Mouse (Mus musculus) liver, embryonic 11.5 days (tissue): ENCODE measurements around the gene Map1lc3b. TPM values are rescaled to one million over a fixed set of nuclear protein-coding genes. Genes with fewer than 3 reads are reported as not detected.

Source experiments
- ATAC-seq: fragments of 200-750 bp; cut with Nextera tagmentation; replicated peaks from 2 replicates; pipeline ENCODE4 v1.8.0; 2017; ENCODE audit warnings: moderate number of reproducible peaks, mild to moderate bottlenecking, moderate TSS enrichment, moderate library complexity; ENCODE audit not compliant: low FRiP score
- DNase-seq: peaks from one replicate; pipeline ENCODE4 v3.0.0-alpha.2; 2017; ENCODE audit warnings: low spot score
- H3K27ac ChIP-seq: fragments of 300-500 bp; sonication (generic); 2 replicates; pipeline ENCODE4 v1.5.1; 2014; ENCODE audit warnings: mild to moderate bottlenecking, low read depth, low read length, control low read depth
- H3K27me3 ChIP-seq: fragments of 300-500 bp; sonication (generic); replicated peaks from 2 replicates; pipeline ENCODE4 v1.6.1; 2014; ENCODE audit warnings: low read length, mixed read lengths; ENCODE audit not compliant: control insufficient read depth, insufficient read depth
- H3K36me3 ChIP-seq: fragments of 300-500 bp; sonication (generic); 2 replicates; pipeline ENCODE4 v1.6.1; 2014; ENCODE audit warnings: mild to moderate bottlenecking, low read length, moderate library complexity, mixed read lengths; ENCODE audit not compliant: control insufficient read depth, insufficient read depth
- H3K4me1 ChIP-seq: fragments of 300-500 bp; sonication (generic); replicated peaks from 2 replicates; pipeline ENCODE4 v1.6.1; 2014; ENCODE audit warnings: low read length, mixed read lengths; ENCODE audit not compliant: control insufficient read depth, insufficient read depth
- H3K4me2 ChIP-seq: fragments of 300-500 bp; sonication (generic); 2 replicates; pipeline ENCODE4 v1.6.1; 2014; ENCODE audit warnings: mild to moderate bottlenecking, control low read depth, moderate library complexity
- H3K4me3 ChIP-seq: fragments of 300-500 bp; sonication (generic); 2 replicates; pipeline ENCODE4 v1.5.1; 2014; ENCODE audit warnings: low read depth, low read length, control low read depth
- H3K9ac ChIP-seq: fragments of 300-500 bp; sonication (generic); 2 replicates; pipeline ENCODE4 v1.6.1; 2014; ENCODE audit warnings: low read depth, low read length, control low read depth
- H3K9me3 ChIP-seq: fragments of 300-500 bp; sonication (generic); 2 replicates; pipeline ENCODE4 v1.6.1; 2016; ENCODE audit warnings: low read length, inconsistent platforms, mixed read lengths; ENCODE audit not compliant: control insufficient read depth
- WGBS: fragments of 180-500 bp; shearing (Covaris S2); extraction: QIAGEN DNeasy Blood & Tissue Kit; methylation state at CpG from one replicate; pipeline ENCODE4 v1.1.7; 2014; 5-methylcytosine and 5-hydroxymethylcytosine counted together
- polyA plus RNA-seq: library from polyadenylated mRNA; unstranded; fragments of >200 nt; fragmentation: Nextera tagmentation; extraction: Ambion mirVana; gene quantifications from 2 replicates; pipeline ENCODE4 v1.2.1, GENCODE M21; 2014

Map1lc3b gene
- polyA plus RNA-seq, 1 experiment from 2014 or later: 167 TPM

DNA sequence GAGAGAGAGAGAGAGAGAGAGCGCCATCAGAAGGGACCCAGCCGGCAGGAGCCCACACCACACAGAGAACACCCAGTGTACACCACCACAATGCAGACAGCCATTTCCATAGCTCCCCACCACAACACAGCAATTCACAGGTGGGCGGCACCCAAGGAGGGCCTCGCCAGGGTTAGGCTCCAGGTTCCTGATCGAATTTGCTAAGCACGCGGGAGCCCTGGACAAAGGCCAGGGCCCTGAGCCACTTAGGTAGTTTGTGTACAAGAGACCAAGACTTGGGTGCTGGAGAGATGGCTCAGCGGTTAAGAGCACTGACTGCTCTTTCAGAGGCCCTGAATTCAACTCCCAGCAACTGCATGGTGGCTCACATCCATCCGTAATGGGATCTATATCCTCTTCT, 37.7 kb upstream of the Map1lc3b start:
- no peak overlapping the region for H3K9ac ChIP-seq
- H3K4me2 ChIP-seq: no peak overlapping the region
- no peaks in the 10 kb centered on the region for H3K9me3 ChIP-seq

DNA sequence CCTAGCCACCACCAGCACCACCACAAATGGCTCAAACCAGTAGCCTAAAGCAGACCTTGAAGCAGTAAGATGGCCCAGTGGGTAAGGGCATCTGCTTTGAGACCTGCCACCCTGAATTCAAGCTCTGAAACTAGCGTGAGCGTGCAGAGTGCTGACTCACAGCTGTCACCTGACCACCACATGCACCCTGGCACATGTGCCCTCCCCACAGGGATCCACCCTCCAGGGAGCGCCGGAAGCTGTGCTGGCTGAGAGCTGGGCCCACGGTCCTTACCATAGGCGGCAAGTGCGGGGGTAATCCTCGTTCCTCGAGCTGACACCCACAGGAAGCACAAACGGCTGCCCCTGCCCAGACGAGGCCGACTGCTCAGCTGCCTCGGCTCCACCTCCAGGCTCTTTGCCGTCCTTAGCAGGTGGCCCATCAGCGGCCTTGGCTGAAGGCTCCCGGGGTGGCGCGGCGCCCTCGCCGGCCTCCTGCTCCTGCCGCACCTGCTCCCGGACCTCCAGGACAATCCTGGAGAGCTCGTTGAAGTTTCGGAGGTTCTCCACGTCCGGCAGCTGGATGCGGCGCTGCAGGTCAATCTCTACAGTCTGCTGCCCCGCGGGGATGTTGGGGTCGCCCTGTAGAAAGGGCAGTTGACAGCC, 36.2 kb upstream of the Map1lc3b start:
- H3K9me3 ChIP-seq: no peaks in the 10 kb centered on the region
- whole genome bisulfite sequencing: 94% methylated on average over 32 of the region's 32 CpGs
- no peak overlapping the region for H3K4me3 ChIP-seq
- H3K9ac ChIP-seq: no peak overlapping the region
- H3K27me3 ChIP-seq: no peaks in the 10 kb centered on the region
- H3K27ac ChIP-seq: no peak overlapping the region
- H3K36me3 ChIP-seq: peaks cover 27% of the 10 kb centered on the region; the same call in 1 of the 2 replicates
- ATAC-seq (no peak), DNase-seq (no peak)
- H3K4me1 ChIP-seq: no peaks in the 10 kb centered on the region
- H3K4me2 ChIP-seq: no peak overlapping the region

More for the DNA sequence above, 37.7 kb upstream of the Map1lc3b start:
- no peaks in the 10 kb centered on the region for H3K4me1 ChIP-seq
- no peaks in the 10 kb centered on the region for H3K27me3 ChIP-seq
- DNase-seq: no peak
- H3K36me3 ChIP-seq: peaks cover 27% of the 10 kb centered on the region; the same call in 1 of the 2 replicates
- WGBS: 94% methylated on average over 9 of the region's 9 CpGs
- H3K4me3 ChIP-seq: no peak overlapping the region
- ATAC-seq: no peak
- H3K27ac ChIP-seq: no peak overlapping the region

DNA sequence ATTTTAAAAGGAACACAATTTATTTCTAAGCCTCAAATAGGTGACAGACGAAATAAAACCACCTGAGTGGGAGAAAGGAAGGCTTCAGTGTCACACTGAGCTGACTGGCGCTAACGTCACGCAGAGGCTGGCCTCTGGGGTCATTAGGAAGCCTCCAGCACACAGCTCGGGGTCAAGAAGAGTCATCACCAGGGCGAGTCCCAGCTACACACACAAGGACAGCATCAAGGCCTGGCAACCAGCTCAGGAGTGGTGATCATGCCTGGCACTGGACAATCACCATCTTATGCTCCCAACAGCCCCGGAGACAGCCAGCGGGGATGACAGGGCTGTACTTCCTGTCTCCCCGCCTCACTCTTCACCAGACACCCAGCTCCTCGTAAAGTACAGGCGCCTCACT, 32.4 kb upstream of the Map1lc3b start:
- WGBS: 90% methylated on average over 11 of the region's 11 CpGs
- no peaks in the 10 kb centered on the region for H3K27me3 ChIP-seq
- H3K9me3 ChIP-seq: no peaks in the 10 kb centered on the region
- H3K4me3 ChIP-seq: no peak overlapping the region
- DNase-seq (no peak), ATAC-seq (no peak)
- H3K4me1 ChIP-seq: 0 out of 2 replicates have a peak, but pooled peaks cover 3% of the 10 kb centered on the region
- H3K36me3 ChIP-seq: peaks cover 31% of the 10 kb centered on the region
- H3K27ac ChIP-seq: no peak overlapping the region
- no peak overlapping the region for H3K9ac ChIP-seq
- H3K4me2 ChIP-seq: no peak overlapping the region

DNA sequence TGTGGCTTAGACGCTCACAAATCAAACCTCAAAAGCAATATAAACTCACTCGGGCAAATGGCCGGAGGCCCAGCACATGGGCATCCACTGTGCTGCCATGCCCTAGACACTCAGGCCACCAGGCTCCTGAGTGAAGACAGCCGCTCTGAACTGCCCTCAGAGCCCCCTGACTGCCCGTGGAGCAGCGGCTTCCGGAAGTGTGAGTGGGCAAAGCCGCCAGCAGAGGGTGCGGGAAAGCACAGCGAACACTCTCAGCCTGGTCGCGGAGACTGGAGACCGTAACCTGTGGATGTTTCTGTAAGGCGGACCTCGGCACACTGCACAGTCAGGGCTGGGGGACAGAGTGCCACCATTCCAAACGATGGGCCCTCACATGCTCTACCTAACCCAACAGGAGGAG, 31.6 kb upstream of the Map1lc3b start:
- H3K36me3 ChIP-seq: peaks cover 28% of the 10 kb centered on the region
- H3K4me3 ChIP-seq: no peak overlapping the region

DNA sequence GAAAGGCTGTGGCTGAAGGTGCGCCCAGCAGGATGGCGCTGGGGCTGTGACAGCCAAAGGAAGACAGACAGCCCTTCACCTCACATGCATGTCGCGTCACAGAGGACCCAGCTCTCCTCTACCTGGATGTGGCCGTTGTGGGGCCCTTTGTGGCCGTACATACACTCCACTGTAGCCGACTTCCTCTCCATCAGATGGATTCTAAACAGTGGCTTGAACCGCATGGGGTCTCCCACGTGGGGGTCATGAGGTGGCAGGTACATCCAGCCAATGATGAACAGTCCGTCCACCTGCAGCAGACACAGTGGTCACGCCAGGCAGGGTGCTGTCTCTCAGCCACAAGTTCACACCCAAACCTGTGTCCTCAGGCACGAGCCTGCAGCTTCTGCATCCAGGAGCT, 30.4 kb upstream of the Map1lc3b start:
- Histone ChIP-seq H3K9ac (no peak overlapping the region), H3K4me1 (0 out of 2 replicates have a peak, but pooled peaks cover 3% of the 10 kb centered on the region), H3K27ac (no peak overlapping the region), H3K36me3 (peaks cover 17% of the 10 kb centered on the region), H3K4me2 (no peak overlapping the region), H3K4me3 (no peak overlapping the region), H3K27me3 (no peaks in the 10 kb centered on the region), H3K9me3 (no peaks in the 10 kb centered on the region)
- ATAC-seq (no peak), DNase-seq (no peak)
- 90% methylated on average over 12 of the region's 12 CpGs for WGBS

More for the DNA sequence above, 31.6 kb upstream of the Map1lc3b start:
- ATAC-seq (no peak), DNase-seq (no peak)
- Histone ChIP-seq H3K9ac (no peak overlapping the region), H3K27me3 (no peaks in the 10 kb centered on the region), H3K4me2 (no peak overlapping the region), H3K4me1 (0 out of 2 replicates have a peak, but pooled peaks cover 3% of the 10 kb centered on the region), H3K27ac (no peak overlapping the region), H3K9me3 (no peaks in the 10 kb centered on the region)
- 91% methylated on average over 16 of the region's 16 CpGs for WGBS

DNA sequence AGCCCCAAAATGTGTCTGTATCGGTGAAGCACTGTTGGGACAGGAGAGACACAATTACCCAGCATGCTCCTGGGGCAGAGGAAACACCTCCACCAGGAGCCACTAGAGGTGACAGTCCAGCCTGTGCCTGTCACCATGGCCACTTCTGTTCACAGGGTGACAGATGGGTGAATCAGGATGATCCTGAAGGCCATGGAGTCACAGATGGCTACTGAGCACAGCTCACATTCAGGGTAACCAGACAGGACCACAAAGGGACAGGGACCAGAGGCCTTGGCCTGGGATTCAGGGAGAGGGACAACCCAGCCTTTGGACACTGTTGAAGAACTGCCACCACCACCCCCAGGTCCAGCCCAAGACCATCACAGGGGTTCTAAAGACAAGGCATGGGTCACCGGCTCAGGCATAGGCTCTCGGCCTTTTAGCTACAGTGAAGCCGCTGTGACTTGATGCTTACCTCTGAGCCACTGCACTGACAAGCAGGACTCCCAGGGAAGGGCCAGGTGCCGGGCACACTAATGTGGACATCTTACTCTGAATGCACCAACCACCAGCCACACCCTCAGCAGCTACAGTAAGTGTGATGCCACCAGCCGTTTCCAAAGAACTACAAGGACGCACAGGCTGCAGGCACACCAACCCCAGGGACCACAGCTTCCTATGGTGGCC, 29.6 kb upstream of the Map1lc3b start:
- H3K4me2 ChIP-seq: no peak overlapping the region
- no peaks in the 10 kb centered on the region for H3K9me3 ChIP-seq
- peaks cover 11% of the 10 kb centered on the region for H3K36me3 ChIP-seq
- no peaks in the 10 kb centered on the region for H3K27me3 ChIP-seq
- 0 out of 2 replicates have a peak, but pooled peaks cover 3% of the 10 kb centered on the region for H3K4me1 ChIP-seq
- H3K4me3 ChIP-seq: no peak overlapping the region
- H3K9ac ChIP-seq: no peak overlapping the region
- 94% methylated on average over 7 of the region's 7 CpGs for WGBS
- H3K27ac ChIP-seq: no peak overlapping the region
- ATAC-seq (no peak), DNase-seq (no peak)

DNA sequence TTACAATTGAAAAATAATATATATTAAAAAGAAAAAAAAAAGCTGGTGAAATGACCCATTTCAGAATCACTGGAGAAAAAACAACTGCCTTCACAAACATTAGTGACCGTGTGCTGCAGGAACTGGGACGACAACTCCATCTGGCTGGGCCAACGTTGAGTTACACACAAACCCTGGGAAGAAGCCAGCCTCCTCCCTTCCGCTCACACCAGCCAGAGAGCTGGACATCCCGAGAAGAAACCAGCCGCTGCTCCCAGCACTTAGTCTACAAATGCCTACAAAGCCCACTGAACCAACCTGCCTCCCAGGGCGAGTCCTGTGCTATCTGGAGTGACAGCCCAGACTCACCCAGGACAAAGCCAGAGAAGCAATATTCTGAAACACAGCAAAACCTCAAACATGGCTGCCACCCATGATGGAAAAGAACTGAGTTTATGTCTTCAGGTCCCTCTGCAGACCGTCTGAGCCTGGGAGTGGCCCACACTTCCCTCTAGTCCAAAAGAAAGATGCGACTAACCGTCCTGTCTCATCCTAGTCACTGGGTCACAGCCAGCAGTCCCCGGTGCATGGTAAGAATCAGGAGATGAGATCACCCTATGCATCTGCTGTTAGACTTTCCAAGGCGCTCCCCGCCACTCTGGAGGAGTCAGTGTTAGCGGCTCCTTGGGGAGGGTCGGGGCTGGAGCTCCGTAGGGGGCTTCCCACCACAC, 28.4 kb upstream of the Map1lc3b start:
- H3K36me3 ChIP-seq: peaks cover 7% of the 10 kb centered on the region
- H3K4me1 ChIP-seq: 0 out of 2 replicates have a peak, but pooled peaks cover 3% of the 10 kb centered on the region
- H3K9ac ChIP-seq: no peak overlapping the region
- 86% methylated on average over 16 of the region's 16 CpGs for WGBS
- DNase-seq (no peak), ATAC-seq (no peak)
- H3K9me3 ChIP-seq: no peaks in the 10 kb centered on the region
- H3K4me3 ChIP-seq: no peak overlapping the region
- no peak overlapping the region for H3K4me2 ChIP-seq
- H3K27me3 ChIP-seq: no peaks in the 10 kb centered on the region
- no peak overlapping the region for H3K27ac ChIP-seq

DNA sequence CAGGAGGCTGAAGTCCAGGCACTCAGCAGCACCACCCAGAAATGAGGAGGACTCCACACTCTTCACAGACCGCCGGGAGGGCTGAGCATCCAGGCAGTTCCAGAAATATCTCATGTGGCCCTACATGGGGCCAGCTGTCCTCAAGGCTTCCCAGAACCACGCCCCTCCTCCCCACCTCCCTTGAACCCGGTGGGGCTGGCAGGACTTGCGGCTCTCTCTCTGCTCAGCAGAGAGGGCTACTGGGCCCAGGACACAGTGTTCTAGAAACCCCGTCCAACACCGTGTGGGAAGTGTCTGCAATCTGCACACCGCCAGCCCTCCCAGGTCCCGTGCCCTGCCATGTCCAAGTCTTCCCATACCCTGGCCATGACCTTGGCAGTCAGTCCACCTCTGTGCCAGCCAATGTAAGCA, 27.2 kb upstream of the Map1lc3b start:
- no peak overlapping the region for H3K4me2 ChIP-seq
- H3K36me3 ChIP-seq: peaks cover 7% of the 10 kb centered on the region
- ATAC-seq (no peak), DNase-seq (no peak)
- 0 out of 2 replicates have a peak, but pooled peaks cover 5% of the 10 kb centered on the region for H3K4me1 ChIP-seq
- no peaks in the 10 kb centered on the region for H3K27me3 ChIP-seq
- 77% methylated on average over 9 of the region's 9 CpGs for WGBS
- no peak overlapping the region for H3K27ac ChIP-seq
- H3K9me3 ChIP-seq: no peaks in the 10 kb centered on the region
- no peak overlapping the region for H3K4me3 ChIP-seq
- H3K9ac ChIP-seq: no peak overlapping the region
